Mouse (Mus musculus): ENCODE results near the gene Slit2. TPM values are rescaled to one million over a fixed set of nuclear protein-coding genes. Genes with fewer than 3 reads are reported as not detected.

Slit2 gene
- polyA plus RNA-seq, 1 experiment = 0.20 TPM

- DNase-seq (ENCODE audit: low read depth in 1 of 2, low spot score in 2 of 2) = no peak
- WGBS = 5% methylated on average over 5 of the region's 5 CpGs
Observed at GRCm38 (mm10) chr5:48331441-48331840, 348.5 kb downstream of the Slit2 start.

GRCm38 (mm10) chr5:48333407-48333806 lies 350.5 kb downstream of the Slit2 start:
- no peaks in the 10 kb centered on the region for H3K27me3 ChIP-seq (ENCODE audit: control insufficient read depth, insufficient read depth, low read length)
- H3K36me3 ChIP-seq (ENCODE audit: control insufficient read depth, insufficient read depth, low read length) = no peaks in the 10 kb centered on the region
- no peaks in the 10 kb centered on the region for H3K4me1 ChIP-seq (ENCODE audit: control insufficient read depth, insufficient read depth, insufficient read length)
- DNase-seq (ENCODE audit: low read depth in 1 of 2, low spot score in 2 of 2) = no peak
- no peak overlapping the region for H3K4me3 ChIP-seq (ENCODE audit: extremely low read depth, insufficient read depth, insufficient read length)
- 89% methylated on average over 3 of the region's 3 CpGs for WGBS
- TF ChIP-seq POLR2A (IDR thresholded peaks at IDR 0.05; ENCODE audit: low read depth, low read length) (no peak), CTCF (IDR thresholded peaks at IDR 0.05; ENCODE audit: extremely low read depth, insufficient read depth, insufficient read length, insufficient replicate concordance) (no peak)
- no peak overlapping the region for H3K27ac ChIP-seq (ENCODE audit: insufficient read depth, low read length)

More at GRCm38 (mm10) chr5:48331441-48331840, 348.5 kb downstream of the Slit2 start:
- no peaks in the 10 kb centered on the region for H3K36me3 ChIP-seq (ENCODE audit: control insufficient read depth, insufficient read depth, low read length)
- no peak for TF ChIP-seq POLR2A (IDR thresholded peaks at IDR 0.05; ENCODE audit: low read depth, low read length)
- no peak for TF ChIP-seq CTCF (IDR thresholded peaks at IDR 0.05; ENCODE audit: extremely low read depth, insufficient read depth, insufficient read length, insufficient replicate concordance)
- H3K4me3 ChIP-seq (ENCODE audit: extremely low read depth, insufficient read depth, insufficient read length) = no peak overlapping the region
- H3K27me3 ChIP-seq (ENCODE audit: control insufficient read depth, insufficient read depth, low read length) = no peaks in the 10 kb centered on the region
- H3K27ac ChIP-seq (ENCODE audit: insufficient read depth, low read length) = no peak overlapping the region
- no peaks in the 10 kb centered on the region for H3K4me1 ChIP-seq (ENCODE audit: control insufficient read depth, insufficient read depth, insufficient read length)

GRCm38 (mm10) chr5:48333884-48334513 lies 351.1 kb downstream of the Slit2 start:
- Histone ChIP-seq H3K4me3 (ENCODE audit: extremely low read depth, insufficient read depth, insufficient read length) (no peak overlapping the region), H3K36me3 (ENCODE audit: control insufficient read depth, insufficient read depth, low read length) (no peaks in the 10 kb centered on the region), H3K27me3 (ENCODE audit: control insufficient read depth, insufficient read depth, low read length) (no peaks in the 10 kb centered on the region), H3K4me1 (ENCODE audit: control insufficient read depth, insufficient read depth, insufficient read length) (no peaks in the 10 kb centered on the region), H3K27ac (ENCODE audit: insufficient read depth, low read length) (no peak overlapping the region)
- no peak for TF ChIP-seq CTCF (IDR thresholded peaks at IDR 0.05; ENCODE audit: extremely low read depth, insufficient read depth, insufficient read length, insufficient replicate concordance)
- TF ChIP-seq POLR2A (IDR thresholded peaks at IDR 0.05; ENCODE audit: low read depth, low read length) = no peak
- 77% methylated on average over 9 of the region's 9 CpGs for WGBS
- DNase-seq (ENCODE audit: low read depth in 1 of 2, low spot score in 2 of 2) = no peak

GRCm38 (mm10) chr5:48340808-48341433 lies 358.0 kb downstream of the Slit2 start:
- H3K27ac ChIP-seq (ENCODE audit: insufficient read depth, low read length) = no peak overlapping the region

GRCm38 (mm10) chr5:48345095-48345982 lies 362.4 kb downstream of the Slit2 start:
- no peak for DNase-seq (ENCODE audit: low read depth in 1 of 2, low spot score in 2 of 2)
- Histone ChIP-seq H3K27me3 (ENCODE audit: control insufficient read depth, insufficient read depth, low read length) (no peaks in the 10 kb centered on the region), H3K36me3 (ENCODE audit: control insufficient read depth, insufficient read depth, low read length) (no peaks in the 10 kb centered on the region), H3K27ac (ENCODE audit: insufficient read depth, low read length) (no peak overlapping the region), H3K4me3 (ENCODE audit: extremely low read depth, insufficient read depth, insufficient read length) (no peak overlapping the region), H3K4me1 (ENCODE audit: control insufficient read depth, insufficient read depth, insufficient read length) (no peaks in the 10 kb centered on the region)
- TF ChIP-seq POLR2A (IDR thresholded peaks at IDR 0.05; ENCODE audit: low read depth, low read length) (no peak), CTCF (IDR thresholded peaks at IDR 0.05; ENCODE audit: extremely low read depth, insufficient read depth, insufficient read length, insufficient replicate concordance) (no peak)
- 37% methylated on average over 5 of the region's 5 CpGs for WGBS

More at GRCm38 (mm10) chr5:48340808-48341433, 358.0 kb downstream of the Slit2 start:
- no peaks in the 10 kb centered on the region for H3K27me3 ChIP-seq (ENCODE audit: control insufficient read depth, insufficient read depth, low read length)
- H3K36me3 ChIP-seq (ENCODE audit: control insufficient read depth, insufficient read depth, low read length) = no peaks in the 10 kb centered on the region
- DNase-seq (ENCODE audit: low read depth in 1 of 2, low spot score in 2 of 2) = no peak
- no peaks in the 10 kb centered on the region for H3K4me1 ChIP-seq (ENCODE audit: control insufficient read depth, insufficient read depth, insufficient read length)
- 84% methylated on average over 7 of the region's 7 CpGs for WGBS
- no peak overlapping the region for H3K4me3 ChIP-seq (ENCODE audit: extremely low read depth, insufficient read depth, insufficient read length)
- TF ChIP-seq POLR2A (IDR thresholded peaks at IDR 0.05; ENCODE audit: low read depth, low read length) (no peak), CTCF (IDR thresholded peaks at IDR 0.05; ENCODE audit: extremely low read depth, insufficient read depth, insufficient read length, insufficient replicate concordance) (no peak)

GRCm38 (mm10) chr5:48345983-48346648 lies 363.2 kb downstream of the Slit2 start:
- no peak overlapping the region for H3K27ac ChIP-seq (ENCODE audit: insufficient read depth, low read length)
- no peaks in the 10 kb centered on the region for H3K27me3 ChIP-seq (ENCODE audit: control insufficient read depth, insufficient read depth, low read length)
- no peaks in the 10 kb centered on the region for H3K36me3 ChIP-seq (ENCODE audit: control insufficient read depth, insufficient read depth, low read length)
- no peak for DNase-seq (ENCODE audit: low read depth in 1 of 2, low spot score in 2 of 2)
- WGBS = 95% methylated on average over 2 of the region's 2 CpGs
- H3K4me3 ChIP-seq (ENCODE audit: extremely low read depth, insufficient read depth, insufficient read length) = no peak overlapping the region
- H3K4me1 ChIP-seq (ENCODE audit: control insufficient read depth, insufficient read depth, insufficient read length) = no peaks in the 10 kb centered on the region
- TF ChIP-seq POLR2A (IDR thresholded peaks at IDR 0.05; ENCODE audit: low read depth, low read length) (no peak), CTCF (IDR thresholded peaks at IDR 0.05; ENCODE audit: extremely low read depth, insufficient read depth, insufficient read length, insufficient replicate concordance) (no peak)

Measured in spleen, adult 2 months (tissue).